Mouse (Mus musculus) neural tube, embryonic 15.5 days (tissue): ENCODE measurements around the gene Mfap5. TPM values are rescaled to one million over a fixed set of nuclear protein-coding genes. Genes with fewer than 3 reads are reported as not detected.
"Not testable (repeated sequence)": the region's sequence is repeated elsewhere in the genome, so short reads cannot be mapped to it uniquely, and the experiment has no call there.

Source experiments
- ATAC-seq: fragments of 200-750 bp; cut with Nextera tagmentation; 2 replicates; pipeline ENCODE4 v1.8.0; 2017; ENCODE audit warnings: mild to moderate bottlenecking, moderate TSS enrichment, moderate library complexity; ENCODE audit not compliant: low FRiP score
- H3K27ac ChIP-seq: fragments of 300-500 bp; sonication (generic); replicated peaks from 2 replicates; pipeline ENCODE4 v1.5.1; 2015; ENCODE audit warnings: mild to moderate bottlenecking, inconsistent platforms
- H3K27me3 ChIP-seq: fragments of 300-500 bp; sonication (generic); replicated peaks from 2 replicates; pipeline ENCODE4 v1.6.1; 2015; ENCODE audit warnings: inconsistent platforms
- H3K36me3 ChIP-seq: fragments of 300-500 bp; sonication (generic); 2 replicates; pipeline ENCODE4 v1.6.1; 2015; ENCODE audit warnings: inconsistent platforms
- H3K4me1 ChIP-seq: fragments of 300-500 bp; sonication (generic); 2 replicates; pipeline ENCODE4 v1.6.1; 2015; ENCODE audit warnings: inconsistent platforms
- H3K4me2 ChIP-seq: fragments of 300-500 bp; sonication (generic); 2 replicates; pipeline ENCODE4 v1.6.1; 2015; ENCODE audit warnings: inconsistent platforms, mild to moderate bottlenecking, moderate library complexity
- H3K4me3 ChIP-seq: fragments of 300-500 bp; sonication (generic); replicated peaks from 2 replicates; pipeline ENCODE4 v1.5.1; 2015; ENCODE audit warnings: mild to moderate bottlenecking, inconsistent platforms
- H3K9ac ChIP-seq: fragments of 300-500 bp; sonication (generic); replicated peaks from 2 replicates; pipeline ENCODE4 v1.6.1; 2015; ENCODE audit warnings: mild to moderate bottlenecking, inconsistent platforms
- H3K9me3 ChIP-seq: fragments of 300-500 bp; sonication (generic); replicated peaks from 2 replicates; pipeline ENCODE4 v1.6.1; 2016; ENCODE audit warnings: inconsistent platforms
- WGBS: fragments of 180-500 bp; shearing (Covaris S2); methylation state at CpG from one replicate; pipeline ENCODE4 v1.1.7; 2015; ENCODE audit warnings: mixed read lengths; 5-methylcytosine and 5-hydroxymethylcytosine counted together
- polyA plus RNA-seq: library from polyadenylated mRNA; unstranded; fragments of >200 nt; fragmentation: Nextera tagmentation; extraction: Ambion mirVana; gene quantifications from 2 replicates; pipeline ENCODE4 v1.2.1, GENCODE M21; 2015

The Mfap5 gene
- polyA plus RNA-seq: 10.0 and 11.3 TPM in 2 replicates

GRCm38 (mm10) chr6:122505545-122505944 is at the start of gene Mfap5:
Gene Mfap5, plus strand, starts transcription at chr6:122505845.
- H3K9ac ChIP-seq: no peak within 1 kb of the TSS
- no peak within 1 kb of the TSS for H3K27ac ChIP-seq
- 89% methylated on average over 3 of the region's 3 CpGs for WGBS
- H3K27me3 ChIP-seq: no peaks in the 10 kb centered on the region
- no peak within 1 kb of the TSS for H3K4me2 ChIP-seq
- no peaks in the 10 kb centered on the region for H3K4me1 ChIP-seq
- no peak for ATAC-seq
- no peaks in the 10 kb centered on the region for H3K36me3 ChIP-seq
- H3K4me3 ChIP-seq: no peak within 1 kb of the TSS
- H3K9me3 ChIP-seq: no peaks in the 10 kb centered on the region

GRCm38 (mm10) chr6:122458946-122459693 is 46.5 kb upstream of the Mfap5 start:
- Histone ChIP-seq H3K4me3 (no peak overlapping the region), H3K9ac (no peak overlapping the region), H3K9me3 (no peaks in the 10 kb centered on the region), H3K27me3 (no peaks in the 10 kb centered on the region), H3K4me1 (no peaks in the 10 kb centered on the region), H3K4me2 (no peak overlapping the region), H3K27ac (no peak overlapping the region), H3K36me3 (peaks cover 56% of the 10 kb centered on the region)
- 98% methylated on average over 8 of the region's 8 CpGs for WGBS
- ATAC-seq: no peak

- H3K4me3 ChIP-seq: no peak overlapping the region
- H3K36me3 ChIP-seq: peaks cover 59% of the 10 kb centered on the region
- WGBS: 65% methylated on average over 3 of the region's 3 CpGs
- no peak overlapping the region for H3K9ac ChIP-seq
- no peaks in the 10 kb centered on the region for H3K27me3 ChIP-seq
- H3K4me2 ChIP-seq: no peak overlapping the region
- H3K4me1 ChIP-seq: no peaks in the 10 kb centered on the region
- ATAC-seq: no peak
- no peaks in the 10 kb centered on the region for H3K9me3 ChIP-seq
- H3K27ac ChIP-seq: no peak overlapping the region
Measured at GRCm38 (mm10) chr6:122466092-122466713, 39.4 kb upstream of the Mfap5 start.

GRCm38 (mm10) chr6:122469030-122469640 is 36.5 kb upstream of the Mfap5 start:
- no peak overlapping the region for H3K27ac ChIP-seq
- no peak for ATAC-seq
- peaks cover 57% of the 10 kb centered on the region for H3K36me3 ChIP-seq

GRCm38 (mm10) chr6:122470240-122470639 is 35.4 kb upstream of the Mfap5 start:
- no peaks in the 10 kb centered on the region for H3K9me3 ChIP-seq
- H3K27me3 ChIP-seq: no peaks in the 10 kb centered on the region
- ATAC-seq: no peak
- H3K36me3 ChIP-seq: peaks cover 54% of the 10 kb centered on the region
- no peak overlapping the region for H3K9ac ChIP-seq
- no peak overlapping the region for H3K27ac ChIP-seq
- WGBS: 100% methylated on average over 2 of the region's 2 CpGs
- no peak overlapping the region for H3K4me3 ChIP-seq
- no peak overlapping the region for H3K4me2 ChIP-seq
- H3K4me1 ChIP-seq: no peaks in the 10 kb centered on the region

More at GRCm38 (mm10) chr6:122469030-122469640, 36.5 kb upstream of the Mfap5 start:
- WGBS: 92% methylated on average over 15 of the region's 15 CpGs
- H3K9ac ChIP-seq: no peak overlapping the region
- no peaks in the 10 kb centered on the region for H3K4me1 ChIP-seq
- H3K4me3 ChIP-seq: no peak overlapping the region
- no peak overlapping the region for H3K4me2 ChIP-seq
- no peaks in the 10 kb centered on the region for H3K9me3 ChIP-seq
- no peaks in the 10 kb centered on the region for H3K27me3 ChIP-seq

GRCm38 (mm10) chr6:122471461-122471860 is 34.2 kb upstream of the Mfap5 start:
- not testable (repeated sequence) for H3K4me1 ChIP-seq, H3K27me3 ChIP-seq, H3K4me2 ChIP-seq, H3K4me3 ChIP-seq, H3K9ac ChIP-seq, H3K27ac ChIP-seq, ATAC-seq, H3K9me3 ChIP-seq
- peaks cover 48% of the 10 kb centered on the region for H3K36me3 ChIP-seq
- WGBS: 92% methylated on average over 3 of the region's 3 CpGs

GRCm38 (mm10) chr6:122478062-122478461 is 27.6 kb upstream of the Mfap5 start:
- H3K4me2 ChIP-seq: no peak overlapping the region
- no peaks in the 10 kb centered on the region for H3K36me3 ChIP-seq
- H3K4me3 ChIP-seq: no peak overlapping the region
- H3K27me3 ChIP-seq: no peaks in the 10 kb centered on the region
- no peak overlapping the region for H3K27ac ChIP-seq
- no peak for ATAC-seq
- 80% methylated on average over 3 of the region's 3 CpGs for WGBS
- H3K9ac ChIP-seq: no peak overlapping the region
- no peaks in the 10 kb centered on the region for H3K9me3 ChIP-seq
- peaks cover 8% of the 10 kb centered on the region for H3K4me1 ChIP-seq

- Histone ChIP-seq H3K27ac (peak overlapping the region; percentile 98), H3K4me2 (peak overlapping the region; percentile 65), H3K9ac (peak overlapping the region; percentile 72), H3K4me1 (peaks cover 23% of the 10 kb centered on the region), H3K36me3 (no peaks in the 10 kb centered on the region), H3K27me3 (no peaks in the 10 kb centered on the region), H3K4me3 (peak overlapping the region; percentile 71), H3K9me3 (no peaks in the 10 kb centered on the region)
- 2% methylated on average over 57 of the region's 91 CpGs for WGBS
- peak; percentile 45 for ATAC-seq
Measured at GRCm38 (mm10) chr6:122485401-122486296, 20.0 kb upstream of the Mfap5 start.

GRCm38 (mm10) chr6:122486297-122487117 is 19.1 kb upstream of the Mfap5 start:
- H3K27ac ChIP-seq: peak overlapping the region; percentile 98
- H3K36me3 ChIP-seq: no peaks in the 10 kb centered on the region
- 1% methylated on average over 66 of the region's 111 CpGs for WGBS
- H3K4me1 ChIP-seq: peaks cover 30% of the 10 kb centered on the region
- H3K9ac ChIP-seq: peak overlapping the region; percentile 72
- H3K27me3 ChIP-seq: no peaks in the 10 kb centered on the region
- ATAC-seq: peak; percentile 92
- no peaks in the 10 kb centered on the region for H3K9me3 ChIP-seq
- H3K4me3 ChIP-seq: peak overlapping the region; percentile 71
- H3K4me2 ChIP-seq: peak overlapping the region; percentile 65

GRCm38 (mm10) chr6:122490929-122491512 is 14.6 kb upstream of the Mfap5 start:
- 26% methylated on average over 15 of the region's 15 CpGs for WGBS
- Histone ChIP-seq H3K9me3 (no peaks in the 10 kb centered on the region), H3K4me3 (peak overlapping the region; percentile 43), H3K4me2 (peak overlapping the region; percentile 82), H3K27ac (peak overlapping the region; percentile 80), H3K4me1 (peaks cover 36% of the 10 kb centered on the region), H3K27me3 (no peaks in the 10 kb centered on the region), H3K36me3 (no peaks in the 10 kb centered on the region), H3K9ac (peak overlapping the region; percentile 48)
- ATAC-seq: no peak
